Mouse (Mus musculus) small intestine, adult 2 months (tissue): Measurements from ENCODE around the gene 1700010B08Rik. TPM values are rescaled to one million over a fixed set of nuclear protein-coding genes. Genes with fewer than 3 reads are reported as not detected.

Source experiments
- H3K27ac ChIP-seq: fragments of 200-500 bp; 2 replicates; pipeline ENCODE4 v1.5.1; 2012; ENCODE audit warnings: low read depth, low read length, control low read depth, inconsistent platforms; ENCODE audit not compliant: insufficient read depth
- H3K27me3 ChIP-seq: fragments of 200-500 bp; 2 replicates; pipeline ENCODE4 v1.6.1; 2012; ENCODE audit warnings: mild to moderate bottlenecking, moderate library complexity, low read length, inconsistent platforms; ENCODE audit not compliant: control insufficient read depth, insufficient read depth
- H3K36me3 ChIP-seq: fragments of 200-500 bp; 2 replicates; pipeline ENCODE4 v1.6.1; 2012; ENCODE audit warnings: mild to moderate bottlenecking, low read length, control low read depth, inconsistent platforms; ENCODE audit not compliant: control insufficient read depth, insufficient read depth
- H3K4me1 ChIP-seq: fragments of 200-500 bp; 2 replicates; pipeline ENCODE4 v1.6.1; 2012; ENCODE audit warnings: low read length, inconsistent platforms, mixed read lengths; ENCODE audit not compliant: control insufficient read depth, insufficient read depth, insufficient read length
- H3K4me3 ChIP-seq: fragments of 200-500 bp; 2 replicates; pipeline ENCODE4 v1.5.1; 2012; ENCODE audit warnings: low read depth, mild to moderate bottlenecking, control low read depth, inconsistent platforms, low read length, moderate library complexity
- CTCF ChIP-seq: fragments of 200-500 bp; IDR thresholded peaks from 2 replicates; pipeline ENCODE4 v1.5.1; 2012; ENCODE audit warnings: low read depth, mild to moderate bottlenecking, control low read depth, inconsistent platforms, low read length, moderate library complexity, mixed read lengths; ENCODE audit not compliant: insufficient replicate concordance, insufficient read length; ENCODE audit errors: extremely low read depth
- POLR2A ChIP-seq: fragments of 200-500 bp; IDR thresholded peaks from 2 replicates; pipeline ENCODE4 v1.6.1; 2012; ENCODE audit warnings: low read depth, mild to moderate bottlenecking, control low read depth, inconsistent platforms, low read length, moderate library complexity
- WGBS: fragments of 180-500 bp; shearing (Covaris S2); methylation state at CpG from one replicate; pipeline ENCODE4 v1.1.7; 2018; 5-methylcytosine and 5-hydroxymethylcytosine counted together
- polyA plus RNA-seq: library from polyadenylated mRNA; depleted of rRNA; stranded (reverse); fragments of >200 nt; gene quantifications from 2 replicates; pipeline ENCODE4 v1.2.3, GENCODE M21; 2012; rRNA removed

The 1700010B08Rik gene
- polyA plus RNA-seq, 1 experiment = not detected

- no peak for TF ChIP-seq POLR2A
- no peak for TF ChIP-seq CTCF
- 70% methylated on average over 5 of the region's 5 CpGs for WGBS
- no peak overlapping the region for H3K27ac ChIP-seq
These were observed 51.4 kb downstream of the 1700010B08Rik start for GRCm38 (mm10) chr2:173770620-173771019.

More at GRCm38 (mm10) chr2:173770620-173771019, 51.4 kb downstream of the 1700010B08Rik start:
- Histone ChIP-seq H3K36me3 (peaks cover 21% of the 10 kb centered on the region), H3K4me3 (no peak overlapping the region), H3K27me3 (no peaks in the 10 kb centered on the region), H3K4me1 (no peaks in the 10 kb centered on the region)

Other genes starting within 250 kb of the 1700010B08Rik start
- not detected in 2 replicates for gene 1700021F07Rik, start 196.8 kb upstream of the 1700010B08Rik start, polyA plus RNA-seq
- not detected in 2 replicates for gene Ankrd60, start 141.1 kb upstream of the 1700010B08Rik start, polyA plus RNA-seq
- gene Rab22a, start 59.7 kb upstream of the 1700010B08Rik start, polyA plus RNA-seq = 25.6 and 76.4 TPM in 2 replicates
- 5.5 and 10.8 TPM in 2 replicates for gene Vapb, start 18.1 kb downstream of the 1700010B08Rik start, polyA plus RNA-seq